Mouse (Mus musculus): ENCODE results near the gene Mocs2. TPM values are rescaled to one million over a fixed set of nuclear protein-coding genes. Genes with fewer than 3 reads are reported as not detected.

Gene Mocs2
- polyA plus RNA-seq (2017; shearing (Covaris generic)): 50.3 TPM

GRCm38 (mm10) chr13:114817751-114818360, at the start of gene Mocs2:
Mocs2 (plus strand) TSS chr13:114818236.

Other genes starting within 250 kb of the Mocs2 start
- 5.8 TPM for gene Itga2, start 113.9 kb downstream of the Mocs2 start, polyA plus RNA-seq (2017; shearing (Covaris generic))